Mouse (Mus musculus) embryonic facial prominence, embryonic 12.5 days (tissue): Measurements from ENCODE around the gene Dpp8. TPM values are rescaled to one million over a fixed set of nuclear protein-coding genes. Genes with fewer than 3 reads are reported as not detected.
A peak's percentile ranks its signal among the peaks of the same experiment; 100 is the strongest.

ENCODE experiments used
- ATAC-seq: fragments of 200-750 bp; cut with Nextera tagmentation; 2 replicates; pipeline ENCODE4 v1.8.0; 2017; ENCODE audit not compliant: insufficient number of reproducible peaks, insufficient read depth, low FRiP score, low TSS enrichment
- H3K27ac ChIP-seq: fragments of 300-500 bp; sonication (generic); 2 replicates; pipeline ENCODE4 v1.5.1; 2016; ENCODE audit warnings: mild to moderate bottlenecking
- H3K27me3 ChIP-seq: fragments of 300-500 bp; sonication (generic); 2 replicates; pipeline ENCODE4 v1.6.1; 2016; ENCODE audit warnings: mild to moderate bottlenecking, moderate library complexity
- H3K36me3 ChIP-seq: fragments of 300-500 bp; sonication (generic); 2 replicates; pipeline ENCODE4 v1.6.1; 2016; ENCODE audit warnings: mild to moderate bottlenecking
- H3K4me1 ChIP-seq: fragments of 300-500 bp; sonication (generic); 2 replicates; pipeline ENCODE4 v1.6.1; 2016
- H3K4me2 ChIP-seq: fragments of 300-500 bp; sonication (generic); replicated peaks from 2 replicates; pipeline ENCODE4 v1.6.1; 2016; ENCODE audit warnings: mild to moderate bottlenecking, moderate library complexity
- H3K4me3 ChIP-seq: fragments of 300-500 bp; sonication (generic); 2 replicates; pipeline ENCODE4 v1.5.1; 2016; ENCODE audit warnings: mild to moderate bottlenecking
- H3K9ac ChIP-seq: fragments of 300-500 bp; sonication (generic); 2 replicates; pipeline ENCODE4 v1.6.1; 2016; ENCODE audit warnings: mild to moderate bottlenecking, moderate library complexity
- H3K9me3 ChIP-seq: fragments of 300-500 bp; sonication (generic); 2 replicates; pipeline ENCODE4 v1.6.1; 2016; ENCODE audit warnings: mild to moderate bottlenecking, moderate library complexity
- WGBS: fragments of 180-500 bp; shearing (Covaris S2); methylation state at CpG from one replicate; pipeline ENCODE4 v1.1.7; 2016; 5-methylcytosine and 5-hydroxymethylcytosine counted together
- polyA plus RNA-seq: library from polyadenylated mRNA; unstranded; fragments of >200 nt; fragmentation: Nextera tagmentation; extraction: Ambion mirVana; gene quantifications from 2 replicates; pipeline ENCODE4 v1.2.1, GENCODE M21; 2016

The Dpp8 gene
- polyA plus RNA-seq, 1 experiment from 2014 or later, result 48.2 TPM

DNA sequence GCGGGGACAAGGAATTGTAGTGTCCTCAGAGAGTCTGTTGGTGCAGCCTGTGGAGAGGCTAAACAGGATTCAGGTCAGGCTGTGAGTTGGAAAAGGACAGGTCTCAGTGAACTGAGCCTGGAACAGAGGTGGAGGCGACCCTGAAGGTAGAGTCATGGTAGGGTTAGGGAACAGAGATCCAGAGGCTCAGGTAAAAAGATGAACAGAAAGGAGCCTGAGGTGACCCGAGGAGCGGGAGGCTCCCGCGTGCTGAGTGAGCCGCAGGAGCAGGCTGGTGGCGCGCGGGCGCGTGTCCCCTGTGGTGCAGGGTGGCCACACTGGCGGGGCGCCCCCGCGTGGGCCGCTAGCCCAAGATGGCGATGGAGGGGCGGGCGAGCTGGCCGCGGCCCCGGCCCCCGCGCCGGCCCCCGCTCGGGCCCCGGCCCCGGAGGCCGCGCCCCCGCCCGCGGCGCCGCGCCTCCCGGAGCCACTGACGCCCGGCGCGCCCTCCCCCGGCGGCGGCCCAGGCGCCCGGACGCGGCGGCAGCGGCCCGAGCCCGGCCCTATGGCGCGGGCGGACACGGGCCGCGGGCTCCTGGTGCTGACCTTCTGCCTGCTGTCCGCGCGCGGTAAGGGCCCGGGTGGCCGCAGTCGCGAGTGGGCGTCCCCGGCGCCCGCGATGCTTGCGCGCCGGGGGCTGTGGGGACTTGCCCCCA is 68.9 kb downstream of the Dpp8 start, which contains the start of gene Igdcc4:
Igdcc4 (plus strand) TSS at position 496 of the 695 bp plus-strand sequence.
- Histone ChIP-seq H3K4me3 (peak within 1 kb of the TSS; percentile 80), H3K27ac (peak within 1 kb of the TSS; percentile 89), H3K4me1 (peaks cover 22% of the 10 kb centered on the region), H3K4me2 (peak within 1 kb of the TSS; percentile 97), H3K36me3 (no peaks in the 10 kb centered on the region), H3K9ac (peak within 1 kb of the TSS; percentile 83), H3K9me3 (no peaks in the 10 kb centered on the region), H3K27me3 (no peaks in the 10 kb centered on the region)
- WGBS, result 2% methylated on average over 42 of the region's 76 CpGs
- ATAC-seq, result no peak

DNA sequence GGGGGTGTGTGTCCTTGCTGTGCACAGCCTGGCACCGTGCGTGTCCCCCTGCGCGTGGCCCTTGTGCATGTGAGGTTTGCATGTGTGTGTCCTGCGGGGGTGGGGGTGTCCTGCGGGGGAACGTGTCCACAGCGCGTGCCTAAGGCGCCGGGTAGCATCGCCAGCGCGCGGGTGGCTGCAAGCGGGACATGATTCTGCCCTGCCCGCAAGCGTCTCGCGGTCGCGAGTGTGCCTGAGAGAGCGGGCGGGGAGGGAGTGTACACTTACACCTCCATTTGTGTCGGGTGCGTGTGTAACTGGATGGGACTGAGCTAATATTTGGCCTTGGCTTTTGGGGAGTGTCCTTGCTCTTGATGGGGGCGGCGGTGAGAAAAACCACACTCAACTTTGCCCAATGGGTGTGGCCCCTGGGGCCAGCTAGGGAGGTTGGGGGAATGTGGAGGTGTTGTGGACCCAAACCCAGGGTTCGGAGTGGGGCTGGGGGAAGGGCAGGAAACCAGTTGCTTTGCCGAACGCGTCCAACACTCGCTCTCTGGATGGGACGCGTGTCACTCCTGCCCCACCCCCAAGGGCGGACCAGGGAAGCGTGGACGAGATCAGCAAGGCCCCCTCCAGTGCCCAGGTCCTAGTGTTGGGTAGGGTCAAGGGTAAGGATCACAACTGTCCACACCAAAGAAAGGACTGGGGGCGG is 69.6 kb downstream of the Dpp8 start:
- Histone ChIP-seq H3K4me1 (peaks cover 25% of the 10 kb centered on the region), H3K36me3 (no peaks in the 10 kb centered on the region), H3K27me3 (no peaks in the 10 kb centered on the region), H3K9me3 (no peaks in the 10 kb centered on the region), H3K4me2 (peak overlapping the region; percentile 97), H3K27ac (peak overlapping the region; percentile 89), H3K9ac (peak overlapping the region; percentile 83), H3K4me3 (peak overlapping the region; percentile 80)
- ATAC-seq, result peak; percentile 65
- WGBS, result under 1% methylated on average over 39 of the region's 39 CpGs

DNA sequence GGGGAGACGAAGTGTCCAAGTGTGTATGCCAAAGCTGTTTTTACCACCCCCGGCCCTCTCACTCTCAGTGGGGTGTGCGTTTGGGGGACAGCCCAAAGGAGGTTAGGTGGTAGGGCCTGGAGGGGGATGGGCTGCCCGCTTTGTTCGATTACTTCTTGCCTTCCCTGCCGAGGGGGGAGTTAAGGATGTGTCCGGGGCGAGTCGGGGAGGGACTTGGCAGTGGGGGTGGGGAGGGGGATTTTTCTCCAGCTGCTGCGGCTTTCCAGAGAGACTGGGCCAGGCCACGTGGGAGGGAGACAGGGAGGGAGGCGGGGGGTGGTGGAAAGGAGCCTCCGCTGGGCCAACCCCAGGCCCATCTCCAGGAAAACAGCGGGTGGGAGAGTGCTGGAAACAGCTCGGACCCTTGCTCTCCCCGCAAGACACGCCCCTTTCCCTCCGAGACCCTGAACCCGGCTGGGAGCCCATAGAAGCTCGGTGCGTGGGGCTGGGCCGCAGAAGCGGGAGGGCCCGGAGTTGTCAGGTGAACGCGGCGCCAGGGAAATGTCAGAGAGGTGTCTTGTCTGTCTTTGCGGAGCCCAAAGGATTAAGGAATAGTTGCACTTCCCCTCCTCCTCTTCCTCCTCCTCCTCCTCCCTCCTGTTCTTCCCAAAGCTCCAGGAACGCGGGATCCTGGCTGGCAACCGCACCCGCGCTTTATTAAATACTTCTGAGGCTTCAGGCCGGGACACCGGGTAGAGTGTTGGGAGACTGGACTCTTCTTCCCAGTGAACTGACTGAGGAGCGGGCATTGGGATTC is 70.4 kb downstream of the Dpp8 start:
- peak; percentile 71 for ATAC-seq
- peaks cover 26% of the 10 kb centered on the region for H3K4me1 ChIP-seq
- WGBS, result 1% methylated on average over 33 of the region's 36 CpGs
- peak overlapping the region; percentile 97 for H3K4me2 ChIP-seq
- peak overlapping the region; percentile 89 for H3K27ac ChIP-seq
- no peaks in the 10 kb centered on the region for H3K27me3 ChIP-seq
- H3K9me3 ChIP-seq, result no peaks in the 10 kb centered on the region
- H3K36me3 ChIP-seq, result no peaks in the 10 kb centered on the region
- peak overlapping the region; percentile 80 for H3K4me3 ChIP-seq
- peak overlapping the region; percentile 83 for H3K9ac ChIP-seq

DNA sequence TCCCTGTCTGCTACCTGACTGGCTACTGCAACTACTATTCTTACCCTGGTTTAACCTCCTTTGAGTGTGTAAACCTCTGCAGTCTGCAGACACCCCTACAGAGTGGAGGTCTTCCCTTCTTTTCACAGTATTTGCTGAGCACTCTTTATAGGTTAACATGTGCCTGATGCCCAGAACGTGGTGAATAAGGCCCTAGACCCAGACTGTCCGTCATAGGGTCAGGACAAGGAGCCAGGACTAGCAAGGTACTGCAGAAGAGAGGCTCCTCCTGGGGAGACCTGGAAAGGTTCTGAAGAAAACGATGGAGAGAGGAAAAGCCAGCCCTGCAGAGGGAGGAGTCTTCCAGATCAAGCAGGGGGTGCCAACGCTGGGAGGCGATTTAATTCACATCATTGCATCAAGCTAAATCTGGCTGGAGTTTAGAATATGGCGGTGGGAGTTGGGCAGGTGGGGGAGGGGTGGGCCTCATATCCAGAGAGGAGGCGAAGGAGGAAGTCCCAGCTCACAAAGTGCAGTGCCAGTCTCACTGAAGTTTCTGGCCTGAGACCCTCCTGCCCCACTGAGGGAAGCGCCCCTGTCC is 71.0 kb downstream of the Dpp8 start:
- Histone ChIP-seq H3K27ac (peak overlapping the region; percentile 89), H3K4me2 (peak overlapping the region; percentile 97), H3K36me3 (no peaks in the 10 kb centered on the region), H3K27me3 (no peaks in the 10 kb centered on the region), H3K4me3 (peak overlapping the region; percentile 80), H3K9me3 (no peaks in the 10 kb centered on the region), H3K9ac (peak overlapping the region; percentile 83; the same call in 1 of the 2 replicates), H3K4me1 (peaks cover 26% of the 10 kb centered on the region)
- WGBS, result 30% methylated on average over 8 of the region's 8 CpGs
- no peak for ATAC-seq

DNA sequence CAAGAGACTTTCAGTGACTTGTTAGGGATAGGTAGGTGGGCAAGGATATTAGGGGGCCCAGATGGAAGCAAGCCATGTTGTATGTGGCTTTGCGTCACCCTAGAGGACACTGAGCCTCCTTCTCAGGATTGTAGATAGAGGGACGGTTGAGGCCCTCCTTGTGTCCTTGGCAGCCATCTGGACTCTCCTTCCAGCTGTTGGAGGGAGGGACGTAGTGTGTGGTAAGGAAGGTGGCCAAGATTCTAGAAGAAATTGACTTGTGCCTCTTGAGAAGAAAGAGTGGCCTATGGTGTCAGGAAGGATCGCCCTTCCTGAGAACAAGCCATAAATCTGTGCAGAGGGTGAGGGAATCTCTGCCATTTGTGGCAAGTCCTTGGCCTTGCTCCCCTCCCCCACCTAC is 74.6 kb downstream of the Dpp8 start:
- no peaks in the 10 kb centered on the region for H3K9me3 ChIP-seq
- H3K9ac ChIP-seq, result no peak overlapping the region
- ATAC-seq, result no peak
- H3K27ac ChIP-seq, result no peak overlapping the region
- H3K4me1 ChIP-seq, result peaks cover 50% of the 10 kb centered on the region
- H3K36me3 ChIP-seq, result no peaks in the 10 kb centered on the region
- 92% methylated on average over 4 of the region's 4 CpGs for WGBS
- no peak overlapping the region for H3K4me3 ChIP-seq
- no peaks in the 10 kb centered on the region for H3K27me3 ChIP-seq
- no peak overlapping the region for H3K4me2 ChIP-seq

- Histone ChIP-seq H3K9me3 (no peaks in the 10 kb centered on the region), H3K27ac (no peak overlapping the region), H3K4me1 (peaks cover 48% of the 10 kb centered on the region), H3K9ac (no peak overlapping the region), H3K36me3 (no peaks in the 10 kb centered on the region), H3K4me2 (no peak overlapping the region), H3K4me3 (no peak overlapping the region), H3K27me3 (no peaks in the 10 kb centered on the region)
- ATAC-seq, result no peak
- 88% methylated on average over 1 of the region's 1 CpGs for WGBS
These were observed 75.7 kb downstream of the Dpp8 start for GRCm38 (mm10) chr9:65107893-65108292.

GRCm38 (mm10) chr9:65109132-65110072 is 77.2 kb downstream of the Dpp8 start:
- peaks cover 3% of the 10 kb centered on the region; the same call in 1 of the 2 replicates for H3K36me3 ChIP-seq
- peak overlapping the region; percentile 19; the same call in 1 of the 2 replicates for H3K4me3 ChIP-seq
- peaks cover 35% of the 10 kb centered on the region for H3K4me1 ChIP-seq
- peak; percentile 76; the same call in 1 of the 2 replicates for ATAC-seq
- peak overlapping the region; percentile 48 for H3K4me2 ChIP-seq
- H3K27ac ChIP-seq, result peak overlapping the region; percentile 89
- WGBS, result 8% methylated on average over 24 of the region's 24 CpGs
- H3K9ac ChIP-seq, result peak overlapping the region; percentile 34
- no peaks in the 10 kb centered on the region for H3K9me3 ChIP-seq
- no peaks in the 10 kb centered on the region for H3K27me3 ChIP-seq

GRCm38 (mm10) chr9:65111698-65112097 is 79.5 kb downstream of the Dpp8 start:
- Histone ChIP-seq H3K36me3 (peaks cover 16% of the 10 kb centered on the region), H3K4me2 (no peak overlapping the region), H3K4me1 (peaks cover 26% of the 10 kb centered on the region), H3K27me3 (no peaks in the 10 kb centered on the region), H3K9me3 (no peaks in the 10 kb centered on the region), H3K9ac (no peak overlapping the region), H3K27ac (no peak overlapping the region), H3K4me3 (no peak overlapping the region)
- 91% methylated on average over 5 of the region's 5 CpGs for WGBS
- no peak for ATAC-seq

DNA sequence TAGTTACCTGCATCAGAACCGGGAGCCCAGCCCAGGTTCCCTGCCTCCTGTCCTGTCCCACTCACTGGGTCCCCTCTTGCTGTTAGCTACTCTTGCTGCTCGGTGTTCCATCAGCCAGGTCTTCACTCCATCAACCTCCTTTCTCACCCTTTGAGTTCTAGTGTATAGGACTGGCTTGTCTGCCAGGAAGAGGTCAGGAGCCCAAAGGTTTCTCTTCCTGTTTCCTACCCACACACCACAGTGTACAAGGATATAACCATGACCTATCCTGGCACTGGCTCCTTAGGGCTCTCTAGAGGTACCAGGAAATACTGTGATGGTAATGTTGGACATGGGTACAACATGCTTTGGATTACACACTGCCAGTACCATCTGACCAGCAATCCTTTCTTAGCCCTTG is 81.5 kb downstream of the Dpp8 start:
- Histone ChIP-seq H3K27me3 (no peaks in the 10 kb centered on the region), H3K4me1 (peaks cover 22% of the 10 kb centered on the region), H3K36me3 (peaks cover 21% of the 10 kb centered on the region), H3K9ac (no peak overlapping the region), H3K4me3 (no peak overlapping the region), H3K9me3 (no peaks in the 10 kb centered on the region), H3K27ac (no peak overlapping the region), H3K4me2 (no peak overlapping the region)
- ATAC-seq, result no peak
- 80% methylated on average over 2 of the region's 2 CpGs for WGBS

- Histone ChIP-seq H3K36me3 (peaks cover 25% of the 10 kb centered on the region), H3K27me3 (no peaks in the 10 kb centered on the region), H3K4me1 (no peaks in the 10 kb centered on the region), H3K27ac (no peak overlapping the region), H3K4me3 (no peak overlapping the region), H3K9me3 (no peaks in the 10 kb centered on the region), H3K9ac (no peak overlapping the region), H3K4me2 (no peak overlapping the region)
- 71% methylated on average over 2 of the region's 2 CpGs for WGBS
- no peak for ATAC-seq
These were observed 83.7 kb downstream of the Dpp8 start for GRCm38 (mm10) chr9:65115891-65116290.
